16 mouse cellular contexts compared by ENCODE assay signal in the genomic region with DNA sequence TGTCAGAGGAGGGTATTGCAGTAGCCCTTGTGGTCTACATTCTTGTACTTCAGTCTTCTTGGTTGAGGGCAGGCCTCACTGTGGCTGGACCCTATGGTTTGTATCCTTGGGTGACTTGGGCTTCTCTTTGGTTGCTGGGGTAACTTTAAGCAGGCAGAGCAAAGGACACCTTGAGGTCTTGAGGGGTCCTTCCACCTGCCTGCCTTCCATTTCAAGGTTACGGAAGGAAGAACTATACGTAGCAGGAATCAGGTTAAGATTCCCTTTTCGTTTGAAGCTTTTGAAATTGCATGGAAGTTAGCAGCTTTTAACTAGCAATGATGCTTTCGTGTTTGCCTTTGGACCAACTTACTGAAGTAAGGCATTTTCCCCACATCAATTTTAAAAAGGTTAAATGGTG.
"Had no signal": no experiment of that assay in that cellular context is flagged by ENCODE, and none has a peak within 500 bp of the region (broad histone marks: within the 10 kb centered on the region; RNA-seq: fewer than 3 reads in every experiment).

No protein-coding gene starts in this region.

- H3K4me1 ChIP-seq: midbrain, embryonic 12.5 days had no signal

- ATAC-seq: intestine, postnatal 0 days; liver, postnatal 0 days; midbrain, embryonic 15.5 days had no signal

- H3K4me3 ChIP-seq: left cerebral cortex, adult 2 months; lung, embryonic 15.5 days; midbrain, embryonic 12.5 days; midbrain, embryonic 15.5 days had no signal

- H3K27ac ChIP-seq: left cerebral cortex, adult 2 months; liver, embryonic 14.5 days; lung, embryonic 15.5 days; midbrain, embryonic 12.5 days; midbrain, embryonic 15.5 days had no signal

- H3K4me2 ChIP-seq: liver, embryonic 11.5 days; lung, embryonic 15.5 days; midbrain, embryonic 12.5 days; midbrain, embryonic 15.5 days had no signal

- H3K36me3 ChIP-seq: lung, embryonic 15.5 days; midbrain, embryonic 12.5 days; midbrain, embryonic 15.5 days had no signal

- H3K9ac ChIP-seq: liver, embryonic 14.5 days; liver, postnatal 0 days; lung, embryonic 15.5 days; midbrain, embryonic 12.5 days; midbrain, embryonic 15.5 days had no signal

- H3K9me3 ChIP-seq: lung, embryonic 15.5 days; midbrain, embryonic 12.5 days; midbrain, embryonic 15.5 days had no signal

- DNase-seq: kidney, adult 2 months; kidney, postnatal 10 days; kidney, postnatal 36 days; layer of hippocampus, postnatal 36 days; liver, postnatal 0 days; lung, postnatal 14 days; lung, postnatal 4 days; right cerebral cortex, postnatal 4 days; thymus, postnatal 25 days had no signal

- H3K27me3 ChIP-seq: lung, embryonic 15.5 days; midbrain, embryonic 12.5 days; midbrain, embryonic 15.5 days had no signal
